Mouse (Mus musculus): ENCODE results near the gene Lat.

GRCm38 (mm10) chr7:126340206-126340618 is 29.2 kb downstream of the Lat start:
- TF ChIP-seq TAL1 (IDR thresholded peaks at IDR 0.05; ENCODE audit: low read length) = no peak
- TF ChIP-seq GATA1 (IDR thresholded peaks at IDR 0.05; ENCODE audit: low read length) = no peak

Measured in erythroblast, embryonic 14.5 days (primary cell).